Mouse (Mus musculus): ENCODE data around the gene Rundc3a. TPM values are rescaled to one million over a fixed set of nuclear protein-coding genes. Genes with fewer than 3 reads are reported as not detected.
"Not testable (repeated sequence)": the region's sequence is repeated elsewhere in the genome, so short reads cannot be mapped to it uniquely, and the experiment has no call there.

Rundc3a gene
- polyA plus RNA-seq, 1 experiment from 2014 or later, result 0.72 TPM

GRCm38 (mm10) chr11:102364570-102365371, 28.4 kb upstream of the Rundc3a start:
- Histone ChIP-seq H3K27me3 (ENCODE audit: control insufficient read depth, insufficient read depth, low read length) (peaks cover 2% of the 10 kb centered on the region; the same call in 1 of the 2 replicates), H3K4me3 (ENCODE audit: low read length) (no peak overlapping the region), H3K36me3 (ENCODE audit: control insufficient read depth, insufficient read depth) (no peaks in the 10 kb centered on the region), H3K4me2 (ENCODE audit: low read depth, low read length) (no peak overlapping the region), H3K4me1 (ENCODE audit: control insufficient read depth, insufficient read depth, low read length) (no peaks in the 10 kb centered on the region), H3K27ac (ENCODE audit: low read length) (no peak overlapping the region), H3K9ac (ENCODE audit: low read length) (no peak overlapping the region), H3K9me3 (replicated peaks; ENCODE audit: control insufficient read depth, low read length) (no peaks in the 10 kb centered on the region)
- WGBS, result 65% methylated on average over 14 of the region's 14 CpGs
- no peak for ATAC-seq (replicated peaks; ENCODE audit: extremely low read depth, insufficient read depth, low FRiP score)

DNA sequence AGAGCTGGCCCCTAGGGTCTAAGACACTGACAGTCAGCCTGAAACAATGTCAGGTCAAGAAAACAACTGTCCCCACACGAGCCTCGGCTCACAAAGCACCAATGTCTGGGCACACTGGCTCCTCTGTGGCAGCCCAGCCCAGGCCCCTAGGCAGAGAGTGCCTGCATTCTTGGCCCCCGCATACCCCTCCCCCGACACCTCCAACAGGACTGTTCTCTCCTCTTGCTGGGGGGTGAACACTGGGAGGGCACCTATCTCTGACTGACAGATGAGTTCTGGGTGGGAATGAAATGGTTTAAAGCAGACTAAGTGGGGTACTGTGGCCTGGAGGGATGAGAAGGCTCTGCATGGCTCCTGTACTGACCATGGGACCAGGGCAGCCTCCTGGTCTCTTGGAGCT, 27.5 kb upstream of the Rundc3a start:
- Histone ChIP-seq H3K9ac (ENCODE audit: low read length) (no peak overlapping the region), H3K4me1 (ENCODE audit: control insufficient read depth, insufficient read depth, low read length) (no peaks in the 10 kb centered on the region), H3K27me3 (ENCODE audit: control insufficient read depth, insufficient read depth, low read length) (peaks cover 2% of the 10 kb centered on the region; the same call in 1 of the 2 replicates), H3K27ac (ENCODE audit: low read length) (no peak overlapping the region), H3K36me3 (ENCODE audit: control insufficient read depth, insufficient read depth) (no peaks in the 10 kb centered on the region), H3K9me3 (replicated peaks; ENCODE audit: control insufficient read depth, low read length) (no peaks in the 10 kb centered on the region), H3K4me3 (ENCODE audit: low read length) (no peak overlapping the region), H3K4me2 (ENCODE audit: low read depth, low read length) (no peak overlapping the region)
- ATAC-seq (replicated peaks; ENCODE audit: extremely low read depth, insufficient read depth, low FRiP score), result no peak
- 53% methylated on average over 4 of the region's 4 CpGs for WGBS

GRCm38 (mm10) chr11:102366103-102366502, 27.1 kb upstream of the Rundc3a start, which contains the start of gene Slc4a1:
Gene Slc4a1 (minus strand): TSS chr11:102366203.
- 79% methylated on average over 8 of the region's 8 CpGs for WGBS
- ATAC-seq (replicated peaks; ENCODE audit: extremely low read depth, insufficient read depth, low FRiP score); H3K27ac ChIP-seq (ENCODE audit: low read length); H3K9ac ChIP-seq (ENCODE audit: low read length); H3K4me2 ChIP-seq (ENCODE audit: low read depth, low read length); H3K4me3 ChIP-seq (ENCODE audit: low read length); H3K27me3 ChIP-seq (ENCODE audit: control insufficient read depth, insufficient read depth, low read length); H3K36me3 ChIP-seq (ENCODE audit: control insufficient read depth, insufficient read depth); H3K9me3 ChIP-seq (replicated peaks; ENCODE audit: control insufficient read depth, low read length); H3K4me1 ChIP-seq (ENCODE audit: control insufficient read depth, insufficient read depth, low read length): not testable (repeated sequence)

DNA sequence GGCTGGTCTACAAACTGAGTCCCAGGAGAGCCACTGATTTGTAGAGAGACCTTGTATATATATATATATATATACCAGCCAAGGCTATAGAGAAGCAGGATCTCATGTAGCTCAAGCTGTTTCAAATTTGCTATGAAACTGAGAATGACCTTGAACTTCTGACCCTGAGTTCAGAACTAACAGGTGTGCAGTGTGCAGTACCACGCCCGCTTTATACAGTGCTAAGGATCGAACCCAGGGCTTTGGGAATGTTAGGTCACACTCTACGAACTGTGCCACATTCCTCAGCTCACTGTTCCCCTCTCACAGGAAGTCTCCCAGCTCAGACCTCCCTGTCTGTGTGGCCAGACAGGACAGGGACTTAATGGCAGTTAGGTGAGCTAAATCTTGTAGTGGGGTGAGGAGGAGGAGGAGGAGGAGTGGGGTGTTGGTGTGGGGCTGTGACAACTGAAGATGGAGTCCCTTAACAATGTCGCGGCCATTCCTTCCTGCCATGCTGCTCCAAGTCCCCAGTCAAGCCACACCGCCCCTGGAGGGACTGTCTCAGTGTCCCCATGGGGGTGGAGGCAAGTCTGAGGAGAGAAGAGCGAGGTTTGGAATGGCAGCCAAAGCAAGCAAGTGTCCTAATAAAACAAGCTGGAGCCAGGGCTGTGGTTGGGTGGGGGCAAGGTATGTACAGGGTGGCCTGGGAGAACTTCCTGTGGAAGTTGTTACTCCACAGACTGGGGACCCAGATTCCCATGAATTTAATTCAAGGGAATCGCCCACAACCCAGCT, 25.5 kb upstream of the Rundc3a start:
- no peak for ATAC-seq (replicated peaks; ENCODE audit: extremely low read depth, insufficient read depth, low FRiP score)
- no peak overlapping the region for H3K4me3 ChIP-seq (ENCODE audit: low read length)
- H3K9ac ChIP-seq (ENCODE audit: low read length), result no peak overlapping the region
- H3K9me3 ChIP-seq (replicated peaks; ENCODE audit: control insufficient read depth, low read length), result no peaks in the 10 kb centered on the region
- H3K4me1 ChIP-seq (ENCODE audit: control insufficient read depth, insufficient read depth, low read length), result no peaks in the 10 kb centered on the region
- 68% methylated on average over 9 of the region's 9 CpGs for WGBS
- H3K36me3 ChIP-seq (ENCODE audit: control insufficient read depth, insufficient read depth), result no peaks in the 10 kb centered on the region
- peaks cover 2% of the 10 kb centered on the region; the same call in 1 of the 2 replicates for H3K27me3 ChIP-seq (ENCODE audit: control insufficient read depth, insufficient read depth, low read length)
- no peak overlapping the region for H3K4me2 ChIP-seq (ENCODE audit: low read depth, low read length)
- H3K27ac ChIP-seq (ENCODE audit: low read length), result no peak overlapping the region

DNA sequence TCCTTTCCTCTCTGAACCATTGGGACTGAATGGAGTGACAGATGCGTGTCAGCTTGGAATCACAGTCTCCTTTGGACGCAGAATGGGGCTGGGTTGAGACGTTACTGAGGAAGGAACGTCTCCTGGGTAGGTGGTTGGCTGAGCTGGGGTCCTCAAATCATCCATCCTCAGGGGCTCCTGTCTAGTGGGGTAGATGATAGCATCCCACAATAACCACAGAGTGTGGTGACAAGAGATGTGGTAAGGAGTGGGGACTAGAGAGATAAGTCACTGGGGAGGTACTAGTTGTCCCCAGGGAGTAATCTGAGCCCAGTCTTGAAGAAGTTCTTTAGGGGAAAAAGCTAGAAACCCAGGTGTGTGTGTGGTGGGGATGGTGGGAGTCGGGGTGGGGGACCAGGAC, 24.9 kb upstream of the Rundc3a start:
- H3K9ac ChIP-seq (ENCODE audit: low read length), result no peak overlapping the region
- H3K27me3 ChIP-seq (ENCODE audit: control insufficient read depth, insufficient read depth, low read length), result peaks cover 2% of the 10 kb centered on the region; the same call in 1 of the 2 replicates
- no peak for ATAC-seq (replicated peaks; ENCODE audit: extremely low read depth, insufficient read depth, low FRiP score)
- H3K4me3 ChIP-seq (ENCODE audit: low read length), result no peak overlapping the region
- H3K9me3 ChIP-seq (replicated peaks; ENCODE audit: control insufficient read depth, low read length), result no peaks in the 10 kb centered on the region
- H3K36me3 ChIP-seq (ENCODE audit: control insufficient read depth, insufficient read depth), result no peaks in the 10 kb centered on the region
- WGBS, result 77% methylated on average over 5 of the region's 5 CpGs
- no peak overlapping the region for H3K4me2 ChIP-seq (ENCODE audit: low read depth, low read length)
- H3K27ac ChIP-seq (ENCODE audit: low read length), result no peak overlapping the region
- no peaks in the 10 kb centered on the region for H3K4me1 ChIP-seq (ENCODE audit: control insufficient read depth, insufficient read depth, low read length)

DNA sequence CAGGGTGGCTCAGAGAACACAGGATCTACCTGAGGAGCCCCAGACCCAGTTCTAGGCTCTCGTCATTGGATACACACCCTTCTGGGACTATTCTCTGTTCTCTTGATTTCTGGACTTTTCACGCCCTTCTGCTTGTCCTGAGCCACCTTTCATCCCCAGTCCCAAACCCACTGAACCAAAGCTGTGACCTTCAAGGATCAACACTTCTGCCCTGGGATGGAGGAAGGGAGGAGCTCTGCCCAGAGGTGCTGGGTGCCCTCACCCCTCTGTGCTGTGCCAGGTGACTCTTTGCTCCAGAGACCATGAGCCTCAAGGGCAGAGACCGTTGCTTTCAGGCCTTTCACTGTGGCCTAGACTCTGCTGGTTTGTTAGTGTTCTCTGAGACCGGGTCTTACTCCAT, 23.9 kb upstream of the Rundc3a start:
- Histone ChIP-seq H3K4me1 (ENCODE audit: control insufficient read depth, insufficient read depth, low read length) (no peaks in the 10 kb centered on the region), H3K4me3 (ENCODE audit: low read length) (no peak overlapping the region), H3K9me3 (replicated peaks; ENCODE audit: control insufficient read depth, low read length) (no peaks in the 10 kb centered on the region), H3K9ac (ENCODE audit: low read length) (no peak overlapping the region), H3K4me2 (ENCODE audit: low read depth, low read length) (no peak overlapping the region), H3K27me3 (ENCODE audit: control insufficient read depth, insufficient read depth, low read length) (peaks cover 2% of the 10 kb centered on the region; the same call in 1 of the 2 replicates), H3K36me3 (ENCODE audit: control insufficient read depth, insufficient read depth) (no peaks in the 10 kb centered on the region), H3K27ac (ENCODE audit: low read length) (no peak overlapping the region)
- ATAC-seq (replicated peaks; ENCODE audit: extremely low read depth, insufficient read depth, low FRiP score), result no peak
- 67% methylated on average over 4 of the region's 4 CpGs for WGBS

DNA sequence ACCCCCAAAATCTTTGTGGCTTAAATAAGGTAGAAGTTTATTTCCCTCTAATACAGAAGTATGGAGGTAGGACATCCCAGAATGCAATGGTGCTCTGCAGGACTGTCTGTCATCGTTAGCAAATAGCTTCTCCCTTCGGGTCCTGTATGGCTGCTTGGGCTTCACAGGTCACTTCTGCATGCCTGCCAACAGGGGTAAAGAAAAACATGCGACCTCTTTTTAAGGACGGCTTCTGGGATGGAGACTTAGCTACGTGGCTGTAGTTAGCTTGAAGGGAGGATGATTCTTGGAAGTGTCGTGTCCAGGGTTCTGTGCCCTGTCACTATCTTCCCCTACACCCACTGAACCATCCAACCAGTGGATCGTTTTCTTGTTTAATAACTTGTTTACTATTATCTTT, 22.9 kb upstream of the Rundc3a start:
- Histone ChIP-seq H3K36me3 (ENCODE audit: control insufficient read depth, insufficient read depth) (no peaks in the 10 kb centered on the region), H3K4me2 (ENCODE audit: low read depth, low read length) (no peak overlapping the region), H3K27me3 (ENCODE audit: control insufficient read depth, insufficient read depth, low read length) (peaks cover 2% of the 10 kb centered on the region; the same call in 1 of the 2 replicates), H3K4me1 (ENCODE audit: control insufficient read depth, insufficient read depth, low read length) (peaks cover 2% of the 10 kb centered on the region), H3K27ac (ENCODE audit: low read length) (no peak overlapping the region), H3K4me3 (ENCODE audit: low read length) (no peak overlapping the region), H3K9me3 (replicated peaks; ENCODE audit: control insufficient read depth, low read length) (no peaks in the 10 kb centered on the region), H3K9ac (ENCODE audit: low read length) (no peak overlapping the region)
- no peak for ATAC-seq (replicated peaks; ENCODE audit: extremely low read depth, insufficient read depth, low FRiP score)
- WGBS, result 36% methylated on average over 7 of the region's 7 CpGs

DNA sequence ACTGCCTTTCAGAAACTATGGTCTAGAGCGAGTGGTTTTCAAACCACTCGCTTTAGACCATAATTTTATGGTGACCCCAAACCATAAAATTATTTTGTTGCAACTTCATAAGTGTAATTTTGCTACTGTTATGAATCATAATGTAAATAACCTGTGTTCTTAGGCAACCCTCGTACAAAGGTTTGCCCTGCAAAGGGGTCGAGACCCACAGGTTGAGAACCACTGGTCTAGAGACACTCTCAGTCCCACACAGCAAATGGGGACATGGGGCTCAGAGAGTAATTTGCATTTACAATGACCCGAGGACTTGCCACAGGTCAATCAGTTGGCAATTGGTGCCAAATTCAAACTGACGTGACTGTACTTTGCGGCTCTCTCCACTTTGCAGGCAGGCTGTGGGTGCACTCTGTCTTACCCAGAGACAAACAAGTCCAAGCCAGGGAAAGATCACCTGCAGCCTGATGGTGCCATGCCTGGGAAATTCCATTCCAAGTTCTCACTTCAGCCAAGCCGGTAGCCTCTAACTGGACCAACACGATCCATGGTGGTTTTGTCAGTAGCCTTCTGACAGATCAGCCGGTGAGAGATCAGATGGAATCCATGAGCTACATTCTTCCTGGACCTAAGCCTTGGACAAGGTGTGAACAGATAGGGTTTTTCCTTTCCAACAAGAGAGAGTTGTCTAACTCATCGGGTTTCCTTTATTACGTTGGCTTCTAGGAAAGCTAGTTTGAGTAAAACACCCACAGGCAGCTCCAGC, 21.1 kb upstream of the Rundc3a start:
- 0 out of 2 replicates have a peak, but pooled peaks cover 2% of the 10 kb centered on the region for H3K27me3 ChIP-seq (ENCODE audit: control insufficient read depth, insufficient read depth, low read length)
- ATAC-seq (replicated peaks; ENCODE audit: extremely low read depth, insufficient read depth, low FRiP score), result no peak
- no peaks in the 10 kb centered on the region for H3K9me3 ChIP-seq (replicated peaks; ENCODE audit: control insufficient read depth, low read length)
- H3K4me2 ChIP-seq (ENCODE audit: low read depth, low read length), result no peak overlapping the region
- peaks cover 15% of the 10 kb centered on the region for H3K4me1 ChIP-seq (ENCODE audit: control insufficient read depth, insufficient read depth, low read length)
- H3K36me3 ChIP-seq (ENCODE audit: control insufficient read depth, insufficient read depth), result no peaks in the 10 kb centered on the region
- WGBS, result 78% methylated on average over 12 of the region's 12 CpGs
- no peak overlapping the region for H3K27ac ChIP-seq (ENCODE audit: low read length)
- no peak overlapping the region for H3K9ac ChIP-seq (ENCODE audit: low read length)
- no peak overlapping the region for H3K4me3 ChIP-seq (ENCODE audit: low read length)
